Mouse (Mus musculus) B cell, adult 2 months (primary cell): Measurements from ENCODE around the gene Apon.
"Not testable (repeated sequence)": the region's sequence is repeated elsewhere in the genome, so short reads cannot be mapped to it uniquely, and the experiment has no call there.

ENCODE experiments used
- DNase-seq, 2 experiments: peaks; one replicate each; pipeline ENCODE4 v3.0.0; 2022

The Apon gene

GRCm38 (mm10) chr10:128236321-128236720 lies 17.6 kb upstream of the Apon start:
- no peak for DNase-seq

- no peak for DNase-seq
These were observed 16.0 kb upstream of the Apon start for GRCm38 (mm10) chr10:128237807-128238480.

- DNase-seq = no peak
These were observed 14.8 kb upstream of the Apon start for GRCm38 (mm10) chr10:128239140-128239539.

GRCm38 (mm10) chr10:128240131-128240530 lies 13.8 kb upstream of the Apon start:
- no peak for DNase-seq

- no peak for DNase-seq
These were observed 10.6 kb upstream of the Apon start for GRCm38 (mm10) chr10:128243252-128243651.

- no peak for DNase-seq
These were observed 9.8 kb upstream of the Apon start for GRCm38 (mm10) chr10:128244121-128244520.

GRCm38 (mm10) chr10:128247020-128247732 lies 6.7 kb upstream of the Apon start:
- DNase-seq = no peak

- no peak for DNase-seq
These were observed 3.3 kb upstream of the Apon start for GRCm38 (mm10) chr10:128250565-128250964.

GRCm38 (mm10) chr10:128255925-128256324 lies 2.0 kb downstream of the Apon start:
- no peak for DNase-seq

- DNase-seq = no peak
These were observed 2.4 kb downstream of the Apon start for GRCm38 (mm10) chr10:128256328-128256727.

- peak; percentile 60 to 61 for DNase-seq
These were observed 5.1 kb downstream of the Apon start for GRCm38 (mm10) chr10:128258953-128259352.

GRCm38 (mm10) chr10:128259946-128260345 lies 6.0 kb downstream of the Apon start:
- no peak for DNase-seq

- DNase-seq = not testable (repeated sequence)
These were observed 6.5 kb downstream of the Apon start for GRCm38 (mm10) chr10:128260376-128260775.

- no peak for DNase-seq
These were observed 8.4 kb downstream of the Apon start for GRCm38 (mm10) chr10:128262300-128262699.

- peak; percentile 47 to 49 for DNase-seq
These were observed 9.8 kb downstream of the Apon start for GRCm38 (mm10) chr10:128263393-128264310.

GRCm38 (mm10) chr10:128268371-128268770 lies 14.5 kb downstream of the Apon start, which contains the start of gene Apof:
TSS of gene Apof (plus strand) at chr10:128268671.
- no peak for DNase-seq

- no peak for DNase-seq
These were observed 15.5 kb downstream of the Apon start for GRCm38 (mm10) chr10:128269206-128269910.

- peak; percentile 91 to 93 for DNase-seq
These were observed 16.5 kb downstream of the Apon start, which contains the start of gene Stat2 for GRCm38 (mm10) chr10:128270287-128270841. TSS of gene Stat2 (plus strand) at chr10:128270559.

- DNase-seq = peak in 1 of 2 experiments; percentile 32
These were observed 17.0 kb downstream of the Apon start for GRCm38 (mm10) chr10:128270866-128271265.

- DNase-seq = no peak
These were observed 18.0 kb downstream of the Apon start for GRCm38 (mm10) chr10:128271883-128272282.

- not testable (repeated sequence) for DNase-seq
These were observed 19.0 kb downstream of the Apon start for GRCm38 (mm10) chr10:128272819-128273439.

- DNase-seq = not testable (repeated sequence)
These were observed 21.5 kb downstream of the Apon start for GRCm38 (mm10) chr10:128275374-128275773.
